Mouse (Mus musculus) cerebellum, adult 8-10 months (tissue): ENCODE results near the gene Vwa1.

Experiments used
- DNase-seq: peaks from one replicate; pipeline ENCODE4 v3.0.0; 2022

Vwa1 gene

GRCm38 (mm10) chr4:155779498-155779897 lies 5.0 kb upstream of the Vwa1 start:
- no peak for DNase-seq

- DNase-seq = no peak
Measured at GRCm38 (mm10) chr4:155777816-155778215, 3.3 kb upstream of the Vwa1 start.

- no peak for DNase-seq
Measured at GRCm38 (mm10) chr4:155776704-155777335, 2.3 kb upstream of the Vwa1 start.

GRCm38 (mm10) chr4:155775855-155776254 lies 1.4 kb upstream of the Vwa1 start:
- DNase-seq = peak; percentile 69

GRCm38 (mm10) chr4:155774971-155775740 lies 658 bp upstream of the Vwa1 start:
- DNase-seq = peak; percentile 56

- DNase-seq = peak; percentile 25
Measured at GRCm38 (mm10) chr4:155773335-155774078, 991 bp downstream of the Vwa1 start.

- no peak for DNase-seq
Measured at GRCm38 (mm10) chr4:155772786-155773185, 1.7 kb downstream of the Vwa1 start.

- DNase-seq = no peak
Measured at GRCm38 (mm10) chr4:155771706-155772105, 2.8 kb downstream of the Vwa1 start.

- no peak for DNase-seq
Measured at GRCm38 (mm10) chr4:155770626-155771025, 3.9 kb downstream of the Vwa1 start.

- DNase-seq = peak; percentile 95
Measured at GRCm38 (mm10) chr4:155769880-155770512, 4.5 kb downstream of the Vwa1 start.

GRCm38 (mm10) chr4:155769496-155769879 lies 5.0 kb downstream of the Vwa1 start:
- no peak for DNase-seq

GRCm38 (mm10) chr4:155762357-155762756 lies 12.1 kb downstream of the Vwa1 start:
- no peak for DNase-seq

GRCm38 (mm10) chr4:155761356-155762099 lies 13.0 kb downstream of the Vwa1 start:
- peak; percentile 33 for DNase-seq

- peak; percentile 97 for DNase-seq
Measured at GRCm38 (mm10) chr4:155760613-155761355, 13.7 kb downstream of the Vwa1 start, which contains the start of gene Atad3a. Gene Atad3a (minus strand): TSS chr4:155761093.

- DNase-seq = no peak
Measured at GRCm38 (mm10) chr4:155759862-155760612, 14.5 kb downstream of the Vwa1 start.

- DNase-seq = no peak
Measured at GRCm38 (mm10) chr4:155757011-155757410, 17.5 kb downstream of the Vwa1 start.

GRCm38 (mm10) chr4:155746575-155747490 lies 27.7 kb downstream of the Vwa1 start:
- peak; percentile 63 for DNase-seq

GRCm38 (mm10) chr4:155746036-155746548 lies 28.4 kb downstream of the Vwa1 start:
- DNase-seq = peak; percentile 72

- no peak for DNase-seq
Measured at GRCm38 (mm10) chr4:155745136-155745535, 29.4 kb downstream of the Vwa1 start.
